Mouse (Mus musculus) retina, postnatal 7 days (tissue): Measurements from ENCODE around the gene Atxn1l.
"Not testable (repeated sequence)": the region's sequence is repeated elsewhere in the genome, so short reads cannot be mapped to it uniquely, and the experiment has no call there.

Experiments
- DNase-seq: peaks from one replicate; pipeline ENCODE4 v3.0.0-alpha.2; 2012; ENCODE audit warnings: low read depth, low spot score

Gene Atxn1l

GRCm38 (mm10) chr8:109737237-109738048 is at the start of gene Atxn1l:
TSS of gene Atxn1l (minus strand) at chr8:109737739.
- DNase-seq, result peak; percentile 86

GRCm38 (mm10) chr8:109780548-109780947 is 43.0 kb upstream of the Atxn1l start:
- no peak for DNase-seq

- DNase-seq, result no peak
These were observed 42.1 kb upstream of the Atxn1l start for GRCm38 (mm10) chr8:109779431-109780228.

GRCm38 (mm10) chr8:109778993-109779421 is 41.5 kb upstream of the Atxn1l start:
- DNase-seq, result peak; percentile 13

- DNase-seq, result peak; percentile 97
These were observed 40.9 kb upstream of the Atxn1l start, which contains the start of gene Ap1g1 for GRCm38 (mm10) chr8:109778280-109778977. TSS of gene Ap1g1 (plus strand) at chr8:109778554.

GRCm38 (mm10) chr8:109777851-109778250 is 40.3 kb upstream of the Atxn1l start:
- no peak for DNase-seq

GRCm38 (mm10) chr8:109773154-109773553 is 35.6 kb upstream of the Atxn1l start:
- no peak for DNase-seq

GRCm38 (mm10) chr8:109766081-109766480 is 28.5 kb upstream of the Atxn1l start:
- DNase-seq, result no peak

- DNase-seq, result no peak
These were observed 26.5 kb upstream of the Atxn1l start for GRCm38 (mm10) chr8:109764031-109764430.

GRCm38 (mm10) chr8:109760221-109760620 is 22.7 kb upstream of the Atxn1l start:
- DNase-seq, result no peak

GRCm38 (mm10) chr8:109759426-109759825 is 21.9 kb upstream of the Atxn1l start:
- DNase-seq, result no peak

GRCm38 (mm10) chr8:109756849-109757248 is 19.3 kb upstream of the Atxn1l start:
- no peak for DNase-seq

- DNase-seq, result not testable (repeated sequence)
These were observed 18.0 kb upstream of the Atxn1l start for GRCm38 (mm10) chr8:109755554-109755953.

- DNase-seq, result no peak
These were observed 17.2 kb upstream of the Atxn1l start for GRCm38 (mm10) chr8:109754696-109755095.

GRCm38 (mm10) chr8:109751731-109752485 is 14.4 kb upstream of the Atxn1l start:
- no peak for DNase-seq

GRCm38 (mm10) chr8:109750699-109751098 is 13.2 kb upstream of the Atxn1l start:
- DNase-seq, result no peak

- DNase-seq, result no peak
These were observed 12.7 kb upstream of the Atxn1l start for GRCm38 (mm10) chr8:109750274-109750673.

- no peak for DNase-seq
These were observed 10.1 kb upstream of the Atxn1l start for GRCm38 (mm10) chr8:109747468-109748199.

- no peak for DNase-seq
These were observed 476 bp upstream of the Atxn1l start for GRCm38 (mm10) chr8:109738049-109738380.

- DNase-seq, result no peak
These were observed 720 bp downstream of the Atxn1l start for GRCm38 (mm10) chr8:109736819-109737218.

- no peak for DNase-seq
These were observed 3.5 kb downstream of the Atxn1l start for GRCm38 (mm10) chr8:109734018-109734417.
